Mouse (Mus musculus): ENCODE results near the gene Trim11.

DNA sequence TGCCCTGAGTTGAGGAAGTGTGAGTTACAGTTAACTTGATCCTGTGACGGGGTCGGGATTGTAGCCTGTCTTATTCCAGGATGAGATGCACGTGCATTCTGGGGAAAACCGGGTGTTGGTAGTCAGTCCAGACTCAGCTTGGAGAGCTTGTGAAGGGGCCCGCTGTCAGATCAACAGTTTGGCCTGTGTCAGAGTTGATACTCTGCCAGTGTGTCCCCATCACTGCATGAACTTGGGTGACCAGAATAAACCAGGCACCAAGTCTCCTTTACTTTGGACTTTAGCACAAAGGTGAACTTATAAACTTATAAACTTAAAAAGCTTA is 775 bp downstream of the Trim11 start:
- TF ChIP-seq CTCF (IDR thresholded peaks at IDR 0.05; ENCODE audit: low read depth) (no peak), EP300 (IDR thresholded peaks at IDR 0.05; ENCODE audit: low read depth) (no peak)

Measured in heart, postnatal 0 days (tissue).